In the genomic region with DNA sequence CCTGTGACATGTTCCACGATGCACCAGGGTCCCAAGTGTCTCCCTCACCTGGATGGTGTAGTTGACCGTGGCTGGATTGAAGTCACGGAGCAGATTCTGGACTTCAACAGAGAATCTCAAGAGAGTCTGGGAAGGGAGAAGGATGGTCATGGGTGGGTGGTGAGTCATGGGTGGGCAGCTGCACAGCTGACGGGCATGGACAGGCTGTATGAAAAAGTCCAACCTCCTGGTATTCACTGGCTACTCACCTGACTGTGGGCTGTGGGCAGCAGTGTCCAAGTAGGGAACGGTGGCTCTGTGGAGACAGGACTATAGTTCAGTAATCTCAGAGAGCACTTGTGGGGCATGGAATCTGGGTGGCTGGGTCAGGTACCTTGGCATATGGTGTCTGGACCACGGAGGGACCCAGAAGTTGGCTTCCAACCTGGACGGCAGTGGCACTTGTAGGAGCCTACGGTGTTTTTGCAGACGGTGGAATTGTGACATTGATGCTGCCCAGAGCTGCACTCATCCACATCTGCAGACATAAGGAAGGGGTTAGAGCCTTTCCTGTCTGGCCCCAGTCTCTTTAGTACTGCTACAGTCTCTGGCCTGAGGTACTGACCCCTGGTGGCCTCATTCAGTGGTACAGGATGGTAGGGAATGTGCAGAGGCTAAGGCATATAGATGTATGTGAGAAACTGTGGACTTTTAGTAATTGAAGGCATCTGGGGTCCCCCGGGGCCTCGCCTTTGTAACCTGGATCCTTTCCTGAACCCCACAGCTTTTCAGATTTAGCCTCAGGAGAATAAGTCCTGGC, we compare ENCODE assay signal across 8 mouse cellular contexts. TPM values are rescaled to one million over a fixed set of nuclear protein-coding genes. Genes with fewer than 3 reads are reported as not detected.
DNase-seq lines count a peak whose midpoint lies in the region; ATAC-seq and TF ChIP-seq lines count a peak whose summit lies in the region.

No protein-coding gene starts in this region.

- no peak overlapping the region for H3K27ac ChIP-seq in heart, postnatal 0 days (ENCODE audit: low read depth)
- H3K27ac ChIP-seq in heart, embryonic 12.5 days (ENCODE audit: poor library complexity, severe bottlenecking) = no peak overlapping the region
- no peak overlapping the region for H3K27ac ChIP-seq in stomach, embryonic 15.5 days

- peak; percentile 72 for TF ChIP-seq CTCF in heart, postnatal 0 days (IDR thresholded peaks at IDR 0.05; ENCODE audit: low read depth)

- ATAC-seq in heart, postnatal 0 days (ENCODE audit: insufficient read depth, low read depth) = peak; percentile 62; the same call in 1 of the 2 replicates
- ATAC-seq in heart, embryonic 12.5 days (ENCODE audit: insufficient number of reproducible peaks, low FRiP score) = no peak; the same call in 1 of the 2 replicates
- 0 out of 2 replicates have a peak, but pooled peaks have one; percentile 30 for ATAC-seq in stomach, embryonic 15.5 days (ENCODE audit: insufficient read depth, low FRiP score, low read depth)
- no peak for ATAC-seq in frontal cortex, adult (ENCODE audit: low TSS enrichment)

- no peak overlapping the region for H3K4me3 ChIP-seq in heart, postnatal 0 days (ENCODE audit: low read depth, low read length)
- no peak overlapping the region for H3K4me3 ChIP-seq in heart, embryonic 12.5 days
- H3K4me3 ChIP-seq in stomach, embryonic 15.5 days (replicated peaks) = no peak overlapping the region

- DNase-seq in heart, postnatal 0 days (ENCODE audit: low spot score) = no peak
- DNase-seq in 3T3-L1 (ENCODE audit: low read depth, low spot score) (peak; percentile 72), NIH3T3 (ENCODE audit: low read depth) (peak; percentile 56)
- peak; percentile 74 to 75 for DNase-seq in kidney, postnatal 4 days
- DNase-seq in right cerebral cortex, adult 18-20 months = no peak

- no peaks in the 10 kb centered on the region for H3K4me1 ChIP-seq in heart, postnatal 0 days (ENCODE audit: control insufficient read depth, insufficient read depth)
- no peaks in the 10 kb centered on the region for H3K4me1 ChIP-seq in heart, embryonic 12.5 days (replicated peaks)
- no peaks in the 10 kb centered on the region for H3K4me1 ChIP-seq in stomach, embryonic 15.5 days

- TF ChIP-seq EP300 in heart, postnatal 0 days (IDR thresholded peaks at IDR 0.05; ENCODE audit: low read depth) = no peak

- 67% methylated on average over 11 of the region's 11 CpGs for WGBS in heart, postnatal 0 days
- 66% methylated on average over 11 of the region's 11 CpGs for WGBS in heart, embryonic 12.5 days
- 74% methylated on average over 11 of the region's 11 CpGs for WGBS in stomach, embryonic 15.5 days

- no peak overlapping the region for H3K4me2 ChIP-seq in heart, postnatal 0 days (ENCODE audit: low read depth, low read length)
- H3K4me2 ChIP-seq in heart, embryonic 12.5 days = no peak overlapping the region
- H3K4me2 ChIP-seq in stomach, embryonic 15.5 days = no peak overlapping the region

- no peaks in the 10 kb centered on the region for H3K9me3 ChIP-seq in heart, postnatal 0 days (replicated peaks; ENCODE audit: control insufficient read depth, low read length)
- no peaks in the 10 kb centered on the region for H3K9me3 ChIP-seq in heart, embryonic 12.5 days (replicated peaks)
- no peaks in the 10 kb centered on the region for H3K9me3 ChIP-seq in stomach, embryonic 15.5 days

- H3K27me3 ChIP-seq in heart, postnatal 0 days (ENCODE audit: control insufficient read depth, insufficient read depth, low read length) = no peaks in the 10 kb centered on the region
- no peaks in the 10 kb centered on the region for H3K27me3 ChIP-seq in heart, embryonic 12.5 days (replicated peaks)
- no peaks in the 10 kb centered on the region for H3K27me3 ChIP-seq in stomach, embryonic 15.5 days (replicated peaks)

- no peak overlapping the region for H3K9ac ChIP-seq in heart, postnatal 0 days (replicated peaks; ENCODE audit: low read depth, low read length)
- no peak overlapping the region for H3K9ac ChIP-seq in heart, embryonic 12.5 days
- no peak overlapping the region for H3K9ac ChIP-seq in stomach, embryonic 15.5 days

- peaks cover 89% of the 10 kb centered on the region for H3K36me3 ChIP-seq in heart, postnatal 0 days (replicated peaks; ENCODE audit: control insufficient read depth, insufficient read depth, low read length)
- H3K36me3 ChIP-seq in heart, embryonic 12.5 days = peaks cover 60% of the 10 kb centered on the region
- peaks cover 19% of the 10 kb centered on the region for H3K36me3 ChIP-seq in stomach, embryonic 15.5 days

RNA-seq across cellular contexts. Expression of a gene that starts 11.9 kb away (rescaled TPM):
- 46.4 and 51.2 TPM in 2 replicates for total RNA-seq in heart, postnatal 0 days (2014; rRNA removed; ENCODE audit: low replicate concordance)
- polyA plus RNA-seq in heart, postnatal 0 days (2015; fragmentation: Nextera tagmentation; extraction: Ambion mirVana) = 35.3 and 35.8 TPM in 2 replicates
- 26.2 and 29.2 TPM in 2 replicates for polyA plus RNA-seq in heart, embryonic 12.5 days (2016; fragmentation: Nextera tagmentation; extraction: Ambion mirVana)
- 29.8 and 33.7 TPM in 2 replicates for polyA plus RNA-seq in stomach, embryonic 15.5 days (2015; fragmentation: Nextera tagmentation; extraction: Ambion mirVana)

RNA-seq across cellular contexts. Expression of a gene that starts 14.2 kb away (rescaled TPM):
- 92.5 and 95.7 TPM in 2 replicates for total RNA-seq in heart, postnatal 0 days (2014; rRNA removed; ENCODE audit: low replicate concordance)
- polyA plus RNA-seq in heart, postnatal 0 days (2015; fragmentation: Nextera tagmentation; extraction: Ambion mirVana) = 75.5 and 79.3 TPM in 2 replicates
- 117 and 128 TPM in 2 replicates for polyA plus RNA-seq in heart, embryonic 12.5 days (2016; fragmentation: Nextera tagmentation; extraction: Ambion mirVana)
- polyA plus RNA-seq in stomach, embryonic 15.5 days (2015; fragmentation: Nextera tagmentation; extraction: Ambion mirVana) = 180 and 185 TPM in 2 replicates

RNA-seq across cellular contexts. Expression of a gene that starts 30.2 kb away (rescaled TPM):
- 44.2 and 57.4 TPM in 2 replicates for total RNA-seq in heart, postnatal 0 days (2014; rRNA removed; ENCODE audit: low replicate concordance)
- polyA plus RNA-seq in heart, postnatal 0 days (2015; fragmentation: Nextera tagmentation; extraction: Ambion mirVana) = 13.0 and 14.2 TPM in 2 replicates
- 24.4 and 28.7 TPM in 2 replicates for polyA plus RNA-seq in heart, embryonic 12.5 days (2016; fragmentation: Nextera tagmentation; extraction: Ambion mirVana)
- polyA plus RNA-seq in stomach, embryonic 15.5 days (2015; fragmentation: Nextera tagmentation; extraction: Ambion mirVana) = 29.2 and 34.8 TPM in 2 replicates

Comparison
In these comparisons a context has a peak if more than half of its experiments do, and no peak if none do; other contexts are left out.
1. ATAC-seq: peak in heart, postnatal 0 days (single experiment) and stomach, embryonic 15.5 days (single experiment); none in heart, embryonic 12.5 days (single experiment) and frontal cortex, adult (single experiment).
2. DNase-seq: peak in 3T3-L1 (single experiment), NIH3T3 (single experiment) and kidney, postnatal 4 days (2 of 2); none in heart, postnatal 0 days (single experiment) and right cerebral cortex, adult 18-20 months (single experiment).